Mouse (Mus musculus) heart, embryonic 11.5 days (tissue): Measurements from ENCODE around the gene Csf2rb. TPM values are rescaled to one million over a fixed set of nuclear protein-coding genes. Genes with fewer than 3 reads are reported as not detected.
"Not testable (repeated sequence)": the region's sequence is repeated elsewhere in the genome, so short reads cannot be mapped to it uniquely, and the experiment has no call there.

ENCODE experiments used
- ATAC-seq: fragments of 200-750 bp; cut with Nextera tagmentation; replicated peaks from 2 replicates; pipeline ENCODE4 v1.8.0; 2017; ENCODE audit warnings: moderate library complexity; ENCODE audit not compliant: insufficient number of reproducible peaks, low FRiP score, low TSS enrichment
- H3K27ac ChIP-seq: fragments of 300-500 bp; sonication (generic); 2 replicates; pipeline ENCODE4 v1.5.1; 2014; ENCODE audit warnings: mild to moderate bottlenecking, low read depth, low read length
- H3K27me3 ChIP-seq: fragments of 300-500 bp; sonication (generic); 2 replicates; pipeline ENCODE4 v1.6.1; 2014; ENCODE audit warnings: mild to moderate bottlenecking, low read length, mixed read lengths; ENCODE audit not compliant: control insufficient read depth, insufficient read depth
- H3K36me3 ChIP-seq: fragments of 300-500 bp; sonication (generic); 2 replicates; pipeline ENCODE4 v1.6.1; 2014; ENCODE audit warnings: mild to moderate bottlenecking, low read length, moderate library complexity, mixed read lengths; ENCODE audit not compliant: control insufficient read depth, insufficient read depth
- H3K4me1 ChIP-seq: fragments of 300-500 bp; sonication (generic); 2 replicates; pipeline ENCODE4 v1.6.1; 2014; ENCODE audit warnings: low read length; ENCODE audit not compliant: control insufficient read depth, insufficient read depth
- H3K4me2 ChIP-seq: fragments of 300-500 bp; sonication (generic); 2 replicates; pipeline ENCODE4 v1.6.1; 2014; ENCODE audit warnings: mild to moderate bottlenecking, moderate library complexity
- H3K4me3 ChIP-seq: fragments of 300-500 bp; sonication (generic); 2 replicates; pipeline ENCODE4 v1.5.1; 2014; ENCODE audit warnings: low read depth, low read length
- H3K9ac ChIP-seq: fragments of 300-500 bp; sonication (generic); 2 replicates; pipeline ENCODE4 v1.6.1; 2014; ENCODE audit warnings: mild to moderate bottlenecking, low read depth, low read length, moderate library complexity
- H3K9me3 ChIP-seq: fragments of 300-500 bp; sonication (generic); replicated peaks from 2 replicates; pipeline ENCODE4 v1.6.1; 2016; ENCODE audit warnings: low read length; ENCODE audit not compliant: control insufficient read depth
- WGBS: fragments of 180-500 bp; shearing (Covaris S2); extraction: QIAGEN DNeasy Blood & Tissue Kit; methylation state at CpG from one replicate; pipeline ENCODE4 v1.1.7; 2014; ENCODE audit not compliant: insufficient replicate concordance; 5-methylcytosine and 5-hydroxymethylcytosine counted together
- polyA plus RNA-seq: library from polyadenylated mRNA; unstranded; fragments of >200 nt; fragmentation: Nextera tagmentation; extraction: Ambion mirVana; gene quantifications from 2 replicates; pipeline ENCODE4 v1.2.1, GENCODE M21; 2014

The Csf2rb gene
- 6.5 and 6.6 TPM in 2 replicates for polyA plus RNA-seq

- no peak within 1 kb of the TSS for H3K27ac ChIP-seq
- H3K4me2 ChIP-seq: peak within 1 kb of the TSS; percentile 16
- H3K9ac ChIP-seq: peak within 1 kb of the TSS; percentile 52
- WGBS: 53% methylated on average over 11 of the region's 11 CpGs
- H3K36me3 ChIP-seq: no peaks in the 10 kb centered on the region
- H3K27me3 ChIP-seq: no peaks in the 10 kb centered on the region
- no peaks in the 10 kb centered on the region for H3K9me3 ChIP-seq
- ATAC-seq: no peak
- 0 out of 2 replicates have a peak within 1 kb of the TSS, but pooled peaks have one; percentile 8 for H3K4me3 ChIP-seq
- no peaks in the 10 kb centered on the region for H3K4me1 ChIP-seq
Measured at GRCm38 (mm10) chr15:78325671-78326339, at the start of gene Csf2rb. Csf2rb (plus strand) TSS chr15:78325752.

- Histone ChIP-seq H3K4me1 (no peaks in the 10 kb centered on the region), H3K4me2 (no peak overlapping the region), H3K27ac (no peak overlapping the region), H3K4me3 (no peak overlapping the region), H3K36me3 (no peaks in the 10 kb centered on the region), H3K9ac (no peak overlapping the region), H3K27me3 (no peaks in the 10 kb centered on the region), H3K9me3 (no peaks in the 10 kb centered on the region)
- ATAC-seq: no peak
- WGBS: 52% methylated on average over 2 of the region's 2 CpGs
Measured at GRCm38 (mm10) chr15:78278308-78278707, 47.2 kb upstream of the Csf2rb start.

GRCm38 (mm10) chr15:78287941-78288340 is 37.6 kb upstream of the Csf2rb start:
- Histone ChIP-seq H3K36me3 (no peaks in the 10 kb centered on the region), H3K27me3 (no peaks in the 10 kb centered on the region), H3K27ac (no peak overlapping the region), H3K9ac (no peak overlapping the region), H3K4me2 (no peak overlapping the region), H3K4me1 (peaks cover 3% of the 10 kb centered on the region; the same call in 1 of the 2 replicates), H3K9me3 (no peaks in the 10 kb centered on the region), H3K4me3 (no peak overlapping the region)
- WGBS: 85% methylated on average over 5 of the region's 5 CpGs
- no peak for ATAC-seq

- WGBS: 53% methylated on average over 5 of the region's 5 CpGs
- H3K4me3 ChIP-seq, H3K36me3 ChIP-seq, H3K4me2 ChIP-seq, H3K27me3 ChIP-seq, H3K4me1 ChIP-seq, H3K9ac ChIP-seq, H3K9me3 ChIP-seq, H3K27ac ChIP-seq, ATAC-seq: not testable (repeated sequence)
Measured at GRCm38 (mm10) chr15:78289775-78290174, 35.8 kb upstream of the Csf2rb start.

- H3K36me3 ChIP-seq, ATAC-seq, H3K9ac ChIP-seq, H3K9me3 ChIP-seq, H3K27me3 ChIP-seq, H3K4me1 ChIP-seq, H3K4me3 ChIP-seq, H3K27ac ChIP-seq, H3K4me2 ChIP-seq: not testable (repeated sequence)
- 28% methylated on average over 2 of the region's 2 CpGs for WGBS
Measured at GRCm38 (mm10) chr15:78293228-78293627, 32.3 kb upstream of the Csf2rb start.

GRCm38 (mm10) chr15:78293716-78294115 is 31.8 kb upstream of the Csf2rb start:
- H3K36me3 ChIP-seq: no peaks in the 10 kb centered on the region
- WGBS: 74% methylated on average over 4 of the region's 4 CpGs
- no peak overlapping the region for H3K9ac ChIP-seq
- no peak overlapping the region for H3K4me3 ChIP-seq
- no peak overlapping the region for H3K4me2 ChIP-seq
- no peaks in the 10 kb centered on the region for H3K4me1 ChIP-seq
- no peak for ATAC-seq
- H3K27ac ChIP-seq: no peak overlapping the region
- H3K9me3 ChIP-seq: no peaks in the 10 kb centered on the region
- no peaks in the 10 kb centered on the region for H3K27me3 ChIP-seq

GRCm38 (mm10) chr15:78298558-78298957 is 27.0 kb upstream of the Csf2rb start:
- H3K4me1 ChIP-seq: no peaks in the 10 kb centered on the region

GRCm38 (mm10) chr15:78299641-78300040 is 25.9 kb upstream of the Csf2rb start:
- ATAC-seq: no peak
- Histone ChIP-seq H3K4me3 (no peak overlapping the region), H3K4me2 (no peak overlapping the region), H3K27me3 (no peaks in the 10 kb centered on the region), H3K27ac (no peak overlapping the region), H3K9me3 (no peaks in the 10 kb centered on the region), H3K36me3 (no peaks in the 10 kb centered on the region), H3K9ac (no peak overlapping the region), H3K4me1 (no peaks in the 10 kb centered on the region)
- WGBS: 79% methylated on average over 3 of the region's 3 CpGs

More at GRCm38 (mm10) chr15:78298558-78298957, 27.0 kb upstream of the Csf2rb start:
- Histone ChIP-seq H3K36me3 (no peaks in the 10 kb centered on the region), H3K4me3 (no peak overlapping the region), H3K9ac (no peak overlapping the region), H3K27ac (no peak overlapping the region), H3K9me3 (no peaks in the 10 kb centered on the region), H3K4me2 (no peak overlapping the region), H3K27me3 (no peaks in the 10 kb centered on the region)
- ATAC-seq: no peak
- 89% methylated on average over 1 of the region's 1 CpGs for whole genome bisulfite sequencing

GRCm38 (mm10) chr15:78300773-78301172 is 24.8 kb upstream of the Csf2rb start:
- Histone ChIP-seq H3K9ac (no peak overlapping the region), H3K4me2 (no peak overlapping the region), H3K9me3 (no peaks in the 10 kb centered on the region), H3K4me3 (no peak overlapping the region), H3K27ac (no peak overlapping the region), H3K36me3 (no peaks in the 10 kb centered on the region), H3K4me1 (no peaks in the 10 kb centered on the region), H3K27me3 (no peaks in the 10 kb centered on the region)
- no peak for ATAC-seq
